13 mouse cellular contexts compared by ENCODE assay signal in the genomic region with DNA sequence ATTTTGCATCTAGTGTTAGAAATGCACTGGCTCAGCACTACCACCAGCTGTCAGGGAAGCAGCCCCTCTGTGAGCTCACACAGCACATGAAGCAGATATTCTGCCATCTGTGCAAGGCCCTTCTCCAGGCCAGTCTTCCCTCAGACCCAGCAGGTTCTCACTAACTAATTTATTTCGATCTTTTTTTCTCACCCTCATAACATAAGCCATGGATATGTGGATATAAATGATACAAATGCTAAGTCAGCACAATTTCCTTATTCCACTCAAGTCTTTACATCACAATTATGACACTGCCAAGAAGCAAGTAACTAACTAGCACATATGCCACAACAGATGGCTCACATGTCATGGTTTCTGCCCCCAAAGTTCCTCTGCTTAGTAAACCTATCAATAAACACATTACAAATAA.
A peak's percentile ranks its signal among the peaks of the same experiment; 100 is the strongest.
DNase-seq lines count a peak whose midpoint lies in the region; ATAC-seq and TF ChIP-seq lines count a peak whose summit lies in the region.
"Had no signal": no experiment of that assay in that cellular context is flagged by ENCODE, and none has a peak within 500 bp of the region (broad histone marks: within the 10 kb centered on the region; RNA-seq: fewer than 3 reads in every experiment).

No protein-coding gene starts in this region.

- H3K4me1 ChIP-seq in midbrain, embryonic 11.5 days (ENCODE audit: control insufficient read depth, insufficient read depth, low read length), result no peaks in the 10 kb centered on the region
- no peaks in the 10 kb centered on the region for H3K4me1 ChIP-seq in midbrain, embryonic 16.5 days (ENCODE audit: control insufficient read depth, insufficient read depth, low read length)
- H3K4me1 ChIP-seq in cerebellum, adult 2 months (ENCODE audit: control insufficient read depth, insufficient read depth, low read length), result peaks cover 17% of the 10 kb centered on the region
- no peaks in the 10 kb centered on the region for H3K4me1 ChIP-seq in hindbrain, embryonic 16.5 days (ENCODE audit: control insufficient read depth, insufficient read depth, low read depth, low read length)
- H3K4me1 ChIP-seq in neural tube, embryonic 15.5 days, result no peaks in the 10 kb centered on the region
- H3K4me1 ChIP-seq: heart, embryonic 15.5 days; intestine, embryonic 15.5 days; limb, embryonic 15.5 days; lung, embryonic 15.5 days had no signal

- TF ChIP-seq CTCF in cerebellum, adult 2 months (IDR thresholded peaks at IDR 0.05; ENCODE audit: borderline replicate concordance, insufficient read depth, low read depth, low read length), result no peak; the same call in 1 of the 2 replicates

- WGBS in midbrain, embryonic 11.5 days, result 85% methylated on average over 1 of the region's 1 CpGs
- 82% methylated on average over 1 of the region's 1 CpGs for whole genome bisulfite sequencing in midbrain, embryonic 16.5 days
- 7% methylated on average over 1 of the region's 1 CpGs for WGBS in cerebellum, adult 2 months
- WGBS in hindbrain, embryonic 16.5 days, result 59% methylated on average over 1 of the region's 1 CpGs
- 71% methylated on average over 1 of the region's 1 CpGs for WGBS in neural tube, embryonic 15.5 days

- H3K27me3 ChIP-seq in midbrain, embryonic 11.5 days (ENCODE audit: control insufficient read depth, insufficient read depth, low read length), result no peaks in the 10 kb centered on the region
- H3K27me3 ChIP-seq in midbrain, embryonic 16.5 days (ENCODE audit: control insufficient read depth, insufficient read depth, low read depth, low read length), result no peaks in the 10 kb centered on the region
- H3K27me3 ChIP-seq in cerebellum, adult 2 months (ENCODE audit: control insufficient read depth, insufficient read depth, low read length), result no peaks in the 10 kb centered on the region
- no peaks in the 10 kb centered on the region for H3K27me3 ChIP-seq in hindbrain, embryonic 16.5 days (replicated peaks; ENCODE audit: control insufficient read depth, insufficient read depth, low read length)
- no peaks in the 10 kb centered on the region for H3K27me3 ChIP-seq in neural tube, embryonic 15.5 days (replicated peaks)
- H3K27me3 ChIP-seq: heart, embryonic 15.5 days; intestine, embryonic 15.5 days; limb, embryonic 15.5 days; lung, embryonic 15.5 days had no signal

- H3K4me2 ChIP-seq in midbrain, embryonic 11.5 days, result no peak overlapping the region
- H3K4me2 ChIP-seq in midbrain, embryonic 16.5 days (ENCODE audit: low read length), result no peak overlapping the region
- no peak overlapping the region for H3K4me2 ChIP-seq in hindbrain, embryonic 16.5 days (ENCODE audit: low read length)
- H3K4me2 ChIP-seq in neural tube, embryonic 15.5 days, result no peak overlapping the region
- H3K4me2 ChIP-seq: heart, embryonic 15.5 days; intestine, embryonic 15.5 days; limb, embryonic 15.5 days; lung, embryonic 15.5 days had no signal

- ATAC-seq in midbrain, embryonic 11.5 days (ENCODE audit: low FRiP score), result 0 out of 2 replicates have a peak, but pooled peaks have one; percentile 55
- ATAC-seq in midbrain, embryonic 16.5 days, result no peak
- ATAC-seq in hindbrain, embryonic 16.5 days, result peak; percentile 97
- ATAC-seq in neural tube, embryonic 15.5 days (ENCODE audit: low FRiP score), result peak; percentile 66; the same call in 1 of the 2 replicates
- ATAC-seq: intestine, embryonic 15.5 days had no signal

- no peak overlapping the region for H3K4me3 ChIP-seq in midbrain, embryonic 11.5 days (ENCODE audit: low read depth, low read length)
- no peak overlapping the region for H3K4me3 ChIP-seq in midbrain, embryonic 16.5 days (ENCODE audit: low read depth, low read length)
- no peak overlapping the region for H3K4me3 ChIP-seq in cerebellum, adult 2 months (replicated peaks; ENCODE audit: insufficient read depth, low read depth, low read length)
- H3K4me3 ChIP-seq in hindbrain, embryonic 16.5 days (ENCODE audit: low read length), result no peak overlapping the region
- no peak overlapping the region for H3K4me3 ChIP-seq in neural tube, embryonic 15.5 days (replicated peaks)
- H3K4me3 ChIP-seq: heart, embryonic 15.5 days; intestine, embryonic 15.5 days; limb, embryonic 15.5 days; lung, embryonic 15.5 days had no signal

- no peak overlapping the region for H3K27ac ChIP-seq in midbrain, embryonic 11.5 days (ENCODE audit: low read depth, low read length)
- H3K27ac ChIP-seq in midbrain, embryonic 16.5 days (ENCODE audit: low read length), result no peak overlapping the region
- no peak overlapping the region for H3K27ac ChIP-seq in cerebellum, adult 2 months (ENCODE audit: insufficient read depth, low read length)
- H3K27ac ChIP-seq in hindbrain, embryonic 16.5 days (ENCODE audit: low read depth, low read length), result no peak overlapping the region; the same call in 1 of the 2 replicates
- no peak overlapping the region for H3K27ac ChIP-seq in neural tube, embryonic 15.5 days (replicated peaks)
- H3K27ac ChIP-seq: heart, embryonic 15.5 days; intestine, embryonic 15.5 days; limb, embryonic 15.5 days; lung, embryonic 15.5 days had no signal

- H3K36me3 ChIP-seq in midbrain, embryonic 11.5 days (ENCODE audit: control insufficient read depth, insufficient read depth, low read length), result no peaks in the 10 kb centered on the region
- H3K36me3 ChIP-seq in midbrain, embryonic 16.5 days (ENCODE audit: control insufficient read depth, insufficient read depth, low read length), result no peaks in the 10 kb centered on the region
- H3K36me3 ChIP-seq in hindbrain, embryonic 16.5 days (ENCODE audit: control insufficient read depth, insufficient read depth, low read length), result no peaks in the 10 kb centered on the region
- no peaks in the 10 kb centered on the region for H3K36me3 ChIP-seq in neural tube, embryonic 15.5 days
- H3K36me3 ChIP-seq: heart, embryonic 15.5 days; intestine, embryonic 15.5 days; limb, embryonic 15.5 days; lung, embryonic 15.5 days had no signal

- no peaks in the 10 kb centered on the region for H3K9me3 ChIP-seq in midbrain, embryonic 11.5 days (ENCODE audit: control insufficient read depth, low read length)
- H3K9me3 ChIP-seq in midbrain, embryonic 16.5 days (replicated peaks; ENCODE audit: control insufficient read depth, low read length, poor library complexity, severe bottlenecking), result no peaks in the 10 kb centered on the region
- H3K9me3 ChIP-seq in hindbrain, embryonic 16.5 days (ENCODE audit: control insufficient read depth, low read length), result no peaks in the 10 kb centered on the region
- H3K9me3 ChIP-seq in neural tube, embryonic 15.5 days (replicated peaks), result no peaks in the 10 kb centered on the region
- H3K9me3 ChIP-seq: heart, embryonic 15.5 days; intestine, embryonic 15.5 days; limb, embryonic 15.5 days; lung, embryonic 15.5 days had no signal

- no peak for TF ChIP-seq POLR2A in cerebellum, adult 2 months (IDR thresholded peaks at IDR 0.05; ENCODE audit: borderline replicate concordance, insufficient read depth, low read length)

- no peak for DNase-seq in midbrain, embryonic 11.5 days (ENCODE audit: low spot score, missing footprints)
- DNase-seq in cerebellum, adult 2 months, result peak; percentile 82 to 96
- no peak for DNase-seq in right cerebral cortex, adult 18-20 months
- no peak for DNase-seq in adrenal gland, adult (ENCODE audit: inconsistent age in 2 of 2, low spot score in 1 of 2)
- DNase-seq: gastrocnemius, postnatal 10 days; spleen, adult 18-20 months had no signal

- H3K9ac ChIP-seq in midbrain, embryonic 11.5 days (ENCODE audit: low read length), result no peak overlapping the region
- H3K9ac ChIP-seq in midbrain, embryonic 16.5 days (ENCODE audit: low read depth, low read length), result no peak overlapping the region
- H3K9ac ChIP-seq in hindbrain, embryonic 16.5 days (ENCODE audit: low read depth, low read length), result no peak overlapping the region
- no peak overlapping the region for H3K9ac ChIP-seq in neural tube, embryonic 15.5 days (replicated peaks)
- H3K9ac ChIP-seq: heart, embryonic 15.5 days; intestine, embryonic 15.5 days; limb, embryonic 15.5 days; lung, embryonic 15.5 days had no signal

Comparison
In these comparisons a context has a peak if more than half of its experiments do, and no peak if none do; other contexts are left out.
1. DNase-seq: peak in cerebellum, adult 2 months (2 of 2); none in midbrain, embryonic 11.5 days (single experiment), right cerebral cortex, adult 18-20 months (single experiment) and adrenal gland, adult (0 of 2).